Mouse (Mus musculus) liver, embryonic 11.5 days (tissue): ENCODE measurements around the gene Hilpda. TPM values are rescaled to one million over a fixed set of nuclear protein-coding genes. Genes with fewer than 3 reads are reported as not detected.

Experiments used
- polyA plus RNA-seq: library from polyadenylated mRNA; unstranded; fragments of >200 nt; fragmentation: Nextera tagmentation; extraction: Ambion mirVana; gene quantifications from 2 replicates; pipeline ENCODE4 v1.2.1, GENCODE M21; 2014

Hilpda gene
- polyA plus RNA-seq, 1 experiment from 2014 or later = 35.3 TPM

Other genes with a start within 250 kb of the Hilpda start
- gene Lep, start 212.3 kb upstream of the Hilpda start, polyA plus RNA-seq = not detected in 2 replicates
- gene Rbm28, start 107.5 kb upstream of the Hilpda start, polyA plus RNA-seq = 48.4 and 54.6 TPM in 2 replicates
- 0.34 and 0.55 TPM in 2 replicates for gene Prrt4, start 92.9 kb upstream of the Hilpda start, polyA plus RNA-seq
- gene Impdh1, start 56.1 kb upstream of the Hilpda start, polyA plus RNA-seq = 26.5 and 26.7 TPM in 2 replicates
- gene Fam71f2, start 7.1 kb downstream of the Hilpda start, polyA plus RNA-seq = 0.47 and 0.58 TPM in 2 replicates
- gene Fam71f1, start 46.7 kb downstream of the Hilpda start, polyA plus RNA-seq = 0.25 TPM in 1 of 2 replicates, not detected in the other
- 197 and 222 TPM in 2 replicates for gene Calu, start 75.6 kb downstream of the Hilpda start, polyA plus RNA-seq
- 0.36 and 0.53 TPM in 2 replicates for gene Opn1sw, start 116.0 kb downstream of the Hilpda start, polyA plus RNA-seq
- gene Ccdc136, start 123.8 kb downstream of the Hilpda start, polyA plus RNA-seq = 4.1 and 5.6 TPM in 2 replicates
- gene Flnc, start 160.8 kb downstream of the Hilpda start, polyA plus RNA-seq = 4.7 and 6.2 TPM in 2 replicates
- 223 and 247 TPM in 2 replicates for gene Atp6v1f, start 195.2 kb downstream of the Hilpda start, polyA plus RNA-seq
- gene Atp6v1fnb, start 198.9 kb downstream of the Hilpda start, polyA plus RNA-seq = 0.34 and 0.55 TPM in 2 replicates
- 9.2 and 9.5 TPM in 2 replicates for gene Kcp, start 235.5 kb downstream of the Hilpda start, polyA plus RNA-seq